Mouse (Mus musculus) olfactory bulb, adult 2 months (tissue): ENCODE measurements around the gene Duoxa2. TPM values are rescaled to one million over a fixed set of nuclear protein-coding genes. Genes with fewer than 3 reads are reported as not detected.

Source experiments
- H3K27ac ChIP-seq: fragments of 200-500 bp; 2 replicates; pipeline ENCODE4 v1.5.1; 2012; ENCODE audit warnings: low read depth, low read length; ENCODE audit not compliant: insufficient read depth
- H3K4me1 ChIP-seq: fragments of 200-500 bp; 2 replicates; pipeline ENCODE4 v1.6.1; 2012; ENCODE audit warnings: low read length; ENCODE audit not compliant: control insufficient read depth, insufficient read depth
- H3K4me3 ChIP-seq: fragments of 200-500 bp; 2 replicates; pipeline ENCODE4 v1.5.1; 2012; ENCODE audit warnings: mild to moderate bottlenecking, low read depth, low read length, moderate library complexity; ENCODE audit not compliant: insufficient read depth
- CTCF ChIP-seq: fragments of 200-500 bp; IDR thresholded peaks from 2 replicates; pipeline ENCODE4 v1.5.1; 2012; ENCODE audit warnings: low read depth, mild to moderate bottlenecking, low read length, moderate library complexity; ENCODE audit not compliant: insufficient read depth
- POLR2A ChIP-seq: fragments of 200-500 bp; IDR thresholded peaks from 2 replicates; pipeline ENCODE4 v1.6.1; 2012; ENCODE audit warnings: mild to moderate bottlenecking, low read depth, low read length, moderate library complexity; ENCODE audit not compliant: insufficient read depth
- WGBS: fragments of 180-500 bp; shearing (Covaris S2); methylation state at CpG from one replicate; pipeline ENCODE4 v1.1.7; 2018; 5-methylcytosine and 5-hydroxymethylcytosine counted together
- polyA plus RNA-seq: library from polyadenylated mRNA; stranded (reverse); fragments of >200 nt; gene quantifications from 2 replicates; pipeline ENCODE4 v1.2.4, GENCODE M21; 2012; ENCODE audit warnings: low replicate concordance; ENCODE audit not compliant: missing spikeins, insufficient read depth, insufficient read length

Duoxa2 gene
- polyA plus RNA-seq, 1 experiment, result not detected

DNA sequence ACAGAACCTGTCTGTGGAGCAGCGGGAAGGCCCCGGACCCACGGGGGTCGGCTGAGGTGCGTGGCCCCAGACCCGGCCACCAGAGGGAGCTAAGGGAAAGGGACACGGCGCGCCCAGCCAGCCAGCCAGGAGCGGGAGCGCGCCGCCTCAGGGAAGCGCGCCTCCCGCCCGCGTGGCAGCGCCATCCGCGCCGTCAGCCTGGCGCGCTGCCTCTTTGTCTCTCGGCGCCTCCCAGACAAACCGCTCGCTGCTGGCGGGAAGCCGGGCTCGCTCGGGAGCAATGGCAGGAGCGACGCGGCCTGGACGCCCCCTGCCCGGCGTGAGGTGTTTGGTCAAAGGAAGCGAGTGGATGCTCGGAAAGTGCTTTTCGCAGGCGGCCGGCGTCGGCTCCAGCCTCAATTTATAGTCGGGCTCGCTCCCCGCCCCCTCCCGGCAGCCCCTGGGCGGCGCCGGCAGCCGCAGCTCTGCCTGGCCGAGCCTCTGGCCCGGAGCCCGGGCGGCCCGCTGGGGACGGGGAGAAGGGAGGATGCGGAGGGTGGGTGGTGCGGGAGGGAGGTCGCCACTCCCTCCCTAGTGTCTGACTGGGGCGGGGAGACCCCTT lies 49.9 kb downstream of the Duoxa2 start:
- Histone ChIP-seq H3K4me1 (peaks cover 35% of the 10 kb centered on the region), H3K27ac (peak overlapping the region; percentile 91), H3K4me3 (peak overlapping the region; percentile 69)
- TF ChIP-seq CTCF (peak; percentile 89), POLR2A (peak; percentile 98)
- WGBS, result under 1% methylated on average over 63 of the region's 63 CpGs

GRCm38 (mm10) chr2:122349136-122349785 lies 50.6 kb downstream of the Duoxa2 start:
- Histone ChIP-seq H3K27ac (peak overlapping the region; percentile 91), H3K4me1 (peaks cover 39% of the 10 kb centered on the region), H3K4me3 (peak overlapping the region; percentile 69)
- TF ChIP-seq POLR2A (no peak), CTCF (no peak)
- WGBS, result 15% methylated on average over 14 of the region's 14 CpGs

- peaks cover 39% of the 10 kb centered on the region for H3K4me1 ChIP-seq
- no peak overlapping the region for H3K4me3 ChIP-seq
- peak overlapping the region; percentile 41 for H3K27ac ChIP-seq
- no peak for TF ChIP-seq POLR2A
- no peak for TF ChIP-seq CTCF
- WGBS, result 23% methylated on average over 5 of the region's 5 CpGs
Measured at GRCm38 (mm10) chr2:122351156-122351930, 52.6 kb downstream of the Duoxa2 start.

- H3K4me1 ChIP-seq, result peaks cover 39% of the 10 kb centered on the region
- TF ChIP-seq POLR2A, result no peak
- TF ChIP-seq CTCF, result no peak
- H3K27ac ChIP-seq, result peak overlapping the region; percentile 41
- 22% methylated on average over 4 of the region's 4 CpGs for WGBS
- H3K4me3 ChIP-seq, result no peak overlapping the region
Measured at GRCm38 (mm10) chr2:122351931-122352329, 53.2 kb downstream of the Duoxa2 start.

Other genes with a start within 250 kb of the Duoxa2 start
- gene Spg11, start 180.5 kb upstream of the Duoxa2 start, polyA plus RNA-seq, result 39.5 TPM in 1 of 2 replicates, not detected in the other
- gene B2m, start 151.2 kb upstream of the Duoxa2 start, polyA plus RNA-seq, result 735 TPM in 1 of 2 replicates, not detected in the other
- not detected in 2 replicates for gene Trim69, start 138.2 kb upstream of the Duoxa2 start, polyA plus RNA-seq
- not detected in 2 replicates for gene Patl2, start 112.7 kb upstream of the Duoxa2 start, polyA plus RNA-seq
- gene Terb2, start 112.6 kb upstream of the Duoxa2 start, polyA plus RNA-seq, result not detected in 2 replicates
- gene Sord, start 64.2 kb upstream of the Duoxa2 start, polyA plus RNA-seq, result not detected in 2 replicates
- not detected in 2 replicates for gene Duox2, start 451 bp upstream of the Duoxa2 start, polyA plus RNA-seq
- gene Duoxa1, start 14.8 kb downstream of the Duoxa2 start, polyA plus RNA-seq, result not detected in 2 replicates
- not detected in 2 replicates for gene Duox1, start 16.8 kb downstream of the Duoxa2 start, polyA plus RNA-seq
- not detected in 2 replicates for gene Shf, start 70.3 kb downstream of the Duoxa2 start, polyA plus RNA-seq
- not detected in 2 replicates for gene Slc28a2, start 127.6 kb downstream of the Duoxa2 start, polyA plus RNA-seq
- not detected in 2 replicates for gene Gm14085, start 186.0 kb downstream of the Duoxa2 start, polyA plus RNA-seq